16 mouse cellular contexts compared by ENCODE assay signal in the genomic region with DNA sequence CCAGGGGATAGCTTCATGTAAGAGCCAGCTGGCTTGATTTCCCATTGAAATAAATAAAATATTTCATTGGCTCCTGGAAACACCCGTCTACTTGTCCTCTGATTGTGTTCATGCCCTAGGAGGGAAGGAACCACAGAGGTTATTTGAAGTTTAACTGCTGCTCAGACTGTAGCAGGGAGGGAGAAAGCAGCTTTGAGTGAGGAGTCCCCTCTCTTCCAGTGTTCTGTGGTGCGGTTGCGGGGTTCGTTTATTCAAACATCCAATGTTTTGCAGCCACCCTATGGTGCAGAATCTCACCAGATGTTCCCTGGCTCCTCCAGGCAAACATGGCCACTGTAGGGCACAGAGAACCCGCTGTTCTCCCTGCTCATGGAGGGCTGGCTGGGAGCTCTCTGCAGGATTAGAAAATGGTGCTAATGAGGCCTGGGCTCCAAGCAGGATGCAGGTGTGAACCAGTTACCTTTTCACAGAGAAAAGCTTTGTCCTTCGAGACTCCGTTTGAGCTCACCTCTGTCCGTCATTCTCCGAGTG.
"Had no signal": no experiment of that assay in that cellular context is flagged by ENCODE, and none has a peak within 500 bp of the region (broad histone marks: within the 10 kb centered on the region; RNA-seq: fewer than 3 reads in every experiment).

No protein-coding gene starts in this region.

- H3K4me2 ChIP-seq: lung, embryonic 14.5 days; midbrain, embryonic 11.5 days; midbrain, embryonic 13.5 days; midbrain, embryonic 15.5 days; neural tube, embryonic 12.5 days had no signal

- H3K9me3 ChIP-seq: midbrain, embryonic 15.5 days; neural tube, embryonic 12.5 days had no signal

- H3K4me1 ChIP-seq: midbrain, embryonic 13.5 days; midbrain, embryonic 15.5 days; neural tube, embryonic 12.5 days had no signal

- H3K27me3 ChIP-seq: megakaryocyte, embryonic 14.5 days; midbrain, embryonic 13.5 days; midbrain, embryonic 15.5 days; neural tube, embryonic 12.5 days had no signal

- H3K36me3 ChIP-seq: midbrain, embryonic 13.5 days; midbrain, embryonic 15.5 days; neural tube, embryonic 12.5 days had no signal

- H3K9ac ChIP-seq: lung, embryonic 14.5 days; midbrain, embryonic 13.5 days; midbrain, embryonic 15.5 days; neural tube, embryonic 12.5 days had no signal

- ATAC-seq: midbrain, embryonic 13.5 days; midbrain, embryonic 15.5 days had no signal

- DNase-seq: lung, adult 18-20 months; lung, embryonic 14.5 days; lung, postnatal 10 days; lung, postnatal 36 days; right cerebral cortex, postnatal 25 days; right cerebral cortex, postnatal 4 days; spleen, adult 18-20 months; thymus, adult 18-20 months; thymus, postnatal 14 days; thymus, postnatal 36 days had no signal

- H3K4me3 ChIP-seq: megakaryocyte, embryonic 14.5 days; midbrain, embryonic 13.5 days; midbrain, embryonic 15.5 days; neural tube, embryonic 12.5 days had no signal

- H3K27ac ChIP-seq: macrophage; midbrain, embryonic 13.5 days; midbrain, embryonic 15.5 days; neural tube, embryonic 12.5 days had no signal
